Mouse (Mus musculus): ENCODE results near the gene Car10. TPM values are rescaled to one million over a fixed set of nuclear protein-coding genes. Genes with fewer than 3 reads are reported as not detected.
A peak's percentile ranks its signal among the peaks of the same experiment; 100 is the strongest.
"Not testable (repeated sequence)": the region's sequence is repeated elsewhere in the genome, so short reads cannot be mapped to it uniquely, and the experiment has no call there.

Gene Car10
- total RNA-seq, 4 experiments from 2014 or later, result 0.17 to 0.40 TPM; not detected in 2

GRCm38 (mm10) chr11:93396356-93396755, 298.5 kb downstream of the Car10 start:
- DNase-seq, result no peak

GRCm38 (mm10) chr11:93401167-93401566, 303.3 kb downstream of the Car10 start:
- not testable (repeated sequence) for DNase-seq

- no peak for DNase-seq
These were observed 310.2 kb downstream of the Car10 start for GRCm38 (mm10) chr11:93407981-93408380.

- no peak for DNase-seq
These were observed 333.7 kb downstream of the Car10 start for GRCm38 (mm10) chr11:93431482-93431881.

GRCm38 (mm10) chr11:93434997-93435915, 337.4 kb downstream of the Car10 start:
- no peak for DNase-seq

GRCm38 (mm10) chr11:93436892-93437291, 339.1 kb downstream of the Car10 start:
- no peak for DNase-seq

GRCm38 (mm10) chr11:93440466-93440865, 342.6 kb downstream of the Car10 start:
- DNase-seq, result no peak

- DNase-seq, result no peak
These were observed 345.9 kb downstream of the Car10 start for GRCm38 (mm10) chr11:93443777-93444176.

- no peak for DNase-seq
These were observed 346.9 kb downstream of the Car10 start for GRCm38 (mm10) chr11:93444741-93445140.

GRCm38 (mm10) chr11:93447566-93447965, 349.7 kb downstream of the Car10 start:
- no peak for DNase-seq

- no peak for DNase-seq
These were observed 350.7 kb downstream of the Car10 start for GRCm38 (mm10) chr11:93448290-93449256.

GRCm38 (mm10) chr11:93450535-93450934, 352.7 kb downstream of the Car10 start:
- DNase-seq, result no peak

- no peak for DNase-seq
These were observed 368.4 kb downstream of the Car10 start for GRCm38 (mm10) chr11:93466221-93466620.

- DNase-seq, result no peak
These were observed 369.9 kb downstream of the Car10 start for GRCm38 (mm10) chr11:93467711-93468110.

- DNase-seq, result no peak
These were observed 372.9 kb downstream of the Car10 start for GRCm38 (mm10) chr11:93470771-93471170.

GRCm38 (mm10) chr11:93471573-93472179, 373.8 kb downstream of the Car10 start:
- DNase-seq, result peak; percentile 40

- DNase-seq, result no peak
These were observed 386.8 kb downstream of the Car10 start for GRCm38 (mm10) chr11:93484661-93485060.

GRCm38 (mm10) chr11:93487021-93487420, 389.2 kb downstream of the Car10 start:
- DNase-seq, result no peak

GRCm38 (mm10) chr11:93487913-93488604, 390.2 kb downstream of the Car10 start:
- DNase-seq, result no peak

- DNase-seq, result no peak
These were observed 392.5 kb downstream of the Car10 start for GRCm38 (mm10) chr11:93490211-93490820.

- DNase-seq, result no peak
These were observed 400.1 kb downstream of the Car10 start for GRCm38 (mm10) chr11:93497896-93498295.

Measured in adrenal gland, adult 8-10 months (tissue).